8 mouse cellular contexts compared by ENCODE assay signal in the genomic region with DNA sequence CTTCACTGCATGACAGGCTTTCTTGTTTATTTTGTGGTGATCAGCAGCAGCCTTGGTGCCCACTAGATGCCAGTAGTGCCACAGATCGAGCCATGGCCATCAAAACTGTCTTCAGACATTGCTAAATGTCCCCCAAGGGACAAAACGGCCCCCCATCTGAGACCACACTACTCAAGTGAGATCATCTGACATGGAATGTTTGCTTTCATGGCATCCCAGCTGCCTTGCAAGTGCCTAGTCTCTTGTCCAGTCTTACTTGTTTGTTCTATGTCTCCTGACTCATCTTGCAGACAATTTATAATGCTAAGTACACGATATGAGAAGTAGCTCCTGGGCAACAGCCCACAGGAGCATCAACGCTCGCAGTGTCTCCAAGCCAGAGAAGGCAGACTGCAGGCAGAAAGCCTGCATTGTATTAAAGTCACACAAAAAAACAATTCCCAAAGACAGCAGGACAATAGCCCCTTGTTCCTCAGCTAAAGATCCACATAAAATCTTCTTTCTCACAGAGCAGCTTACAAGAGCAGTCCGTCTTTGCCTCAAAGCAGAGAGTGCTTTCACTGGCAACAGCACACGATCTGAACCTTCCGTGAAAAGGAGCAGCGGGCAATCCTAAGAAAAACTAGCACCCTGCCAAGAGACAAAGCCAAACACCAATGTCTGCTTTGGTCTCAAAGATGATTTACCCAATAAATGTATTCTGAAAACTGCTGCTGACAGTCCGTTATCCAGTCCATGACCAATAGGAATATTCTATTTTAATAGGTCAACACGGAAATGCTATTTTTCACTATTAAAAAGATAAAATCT.
A peak's percentile ranks its signal among the peaks of the same experiment; 100 is the strongest.
DNase-seq lines count a peak whose midpoint lies in the region; ATAC-seq and TF ChIP-seq lines count a peak whose summit lies in the region.

No protein-coding gene starts in this region.

- H3K4me1 ChIP-seq in kidney, postnatal 0 days (replicated peaks; ENCODE audit: insufficient read depth, low read length) = no peaks in the 10 kb centered on the region
- no peaks in the 10 kb centered on the region for H3K4me1 ChIP-seq in kidney, embryonic 16.5 days (ENCODE audit: insufficient read depth, low read length)
- no peaks in the 10 kb centered on the region for H3K4me1 ChIP-seq in forebrain, embryonic 14.5 days (ENCODE audit: control insufficient read depth, insufficient read depth, low read length)
- H3K4me1 ChIP-seq in stomach, postnatal 0 days (replicated peaks; ENCODE audit: control insufficient read depth, insufficient read depth) = no peaks in the 10 kb centered on the region

- no peak overlapping the region for H3K9ac ChIP-seq in kidney, postnatal 0 days (ENCODE audit: low read depth, low read length)
- H3K9ac ChIP-seq in kidney, embryonic 16.5 days (replicated peaks; ENCODE audit: low read length) = no peak overlapping the region
- no peak overlapping the region for H3K9ac ChIP-seq in forebrain, embryonic 14.5 days (ENCODE audit: low read length)
- no peak overlapping the region for H3K9ac ChIP-seq in stomach, postnatal 0 days (ENCODE audit: low read length)

- H3K27ac ChIP-seq in kidney, postnatal 0 days = no peak overlapping the region
- H3K27ac ChIP-seq in kidney, embryonic 16.5 days (ENCODE audit: low read length) = no peak overlapping the region
- H3K27ac ChIP-seq in forebrain, embryonic 14.5 days (ENCODE audit: low read depth, low read length) = 0 out of 2 replicates have a peak overlapping the region, but pooled peaks have one; percentile 3
- no peak overlapping the region for H3K27ac ChIP-seq in stomach, postnatal 0 days (replicated peaks)

- peak; percentile 11 for DNase-seq in kidney, postnatal 0 days (ENCODE audit: low spot score)
- DNase-seq in brain, adult 2 months (ENCODE audit: low read depth, low spot score) = peak; percentile 88
- DNase-seq in forebrain, embryonic 14.5 days (ENCODE audit: low spot score) = peak; percentile 25
- peak; percentile 43 to 54 for DNase-seq in left cerebral cortex, adult 9 months (ENCODE audit: low spot score in 2 of 2)
- no peak for DNase-seq in stomach, postnatal 0 days (ENCODE audit: low spot score)
- no peak for DNase-seq in thymus, adult 18-20 months
- DNase-seq in thymus, postnatal 0 days (ENCODE audit: low spot score) = no peak

- no peaks in the 10 kb centered on the region for H3K9me3 ChIP-seq in kidney, postnatal 0 days (replicated peaks; ENCODE audit: low read length)
- H3K9me3 ChIP-seq in kidney, embryonic 16.5 days (ENCODE audit: low read length) = no peaks in the 10 kb centered on the region
- no peaks in the 10 kb centered on the region for H3K9me3 ChIP-seq in forebrain, embryonic 14.5 days (replicated peaks; ENCODE audit: control insufficient read depth, low read length)
- no peaks in the 10 kb centered on the region for H3K9me3 ChIP-seq in stomach, postnatal 0 days (ENCODE audit: control insufficient read depth, low read length)

- peak; percentile 63 for TF ChIP-seq CTCF in kidney, postnatal 0 days (IDR thresholded peaks at IDR 0.05; ENCODE audit: low read depth)
- peak; percentile 58 for TF ChIP-seq CTCF in stomach, postnatal 0 days (IDR thresholded peaks at IDR 0.05; ENCODE audit: low read depth)

- H3K4me2 ChIP-seq in kidney, postnatal 0 days (ENCODE audit: low read length) = no peak overlapping the region
- H3K4me2 ChIP-seq in kidney, embryonic 16.5 days (replicated peaks; ENCODE audit: low read depth, low read length) = no peak overlapping the region
- H3K4me2 ChIP-seq in forebrain, embryonic 14.5 days (ENCODE audit: low read length) = no peak overlapping the region
- H3K4me2 ChIP-seq in stomach, postnatal 0 days (replicated peaks; ENCODE audit: low read depth) = no peak overlapping the region

- H3K36me3 ChIP-seq in kidney, postnatal 0 days (ENCODE audit: insufficient read depth, low read length) = 0 out of 2 replicates have a peak, but pooled peaks cover 10% of the 10 kb centered on the region
- H3K36me3 ChIP-seq in kidney, embryonic 16.5 days (ENCODE audit: insufficient read depth, low read length) = 0 out of 2 replicates have a peak, but pooled peaks cover 2% of the 10 kb centered on the region
- H3K36me3 ChIP-seq in forebrain, embryonic 14.5 days (ENCODE audit: control insufficient read depth, insufficient read depth, low read length) = peaks cover 64% of the 10 kb centered on the region
- no peaks in the 10 kb centered on the region; the same call in 1 of the 2 replicates for H3K36me3 ChIP-seq in stomach, postnatal 0 days (ENCODE audit: control insufficient read depth, insufficient read depth, low read length)

- no peak for TF ChIP-seq EP300 in stomach, postnatal 0 days (optimal IDR thresholded peaks at IDR 0.05)

- no peak overlapping the region for H3K4me3 ChIP-seq in kidney, postnatal 0 days (replicated peaks; ENCODE audit: low read depth, low read length)
- H3K4me3 ChIP-seq in kidney, embryonic 16.5 days (ENCODE audit: low read length) = no peak overlapping the region
- no peak overlapping the region for H3K4me3 ChIP-seq in forebrain, embryonic 14.5 days (ENCODE audit: low read depth, low read length)
- H3K4me3 ChIP-seq in stomach, postnatal 0 days (ENCODE audit: low read depth, low read length) = no peak overlapping the region

- H3K27me3 ChIP-seq in kidney, postnatal 0 days (ENCODE audit: insufficient read depth, low read length) = no peaks in the 10 kb centered on the region
- H3K27me3 ChIP-seq in kidney, embryonic 16.5 days (ENCODE audit: insufficient read depth, low read length) = no peaks in the 10 kb centered on the region
- H3K27me3 ChIP-seq in forebrain, embryonic 14.5 days (replicated peaks; ENCODE audit: control insufficient read depth, insufficient read depth, low read length) = no peaks in the 10 kb centered on the region
- no peaks in the 10 kb centered on the region for H3K27me3 ChIP-seq in stomach, postnatal 0 days (ENCODE audit: control insufficient read depth, insufficient read depth, low read length)

- no peak for ATAC-seq in kidney, postnatal 0 days (replicated peaks; ENCODE audit: low FRiP score, low read depth)
- no peak for ATAC-seq in kidney, embryonic 16.5 days (ENCODE audit: low FRiP score, low TSS enrichment)
- no peak for ATAC-seq in forebrain, embryonic 14.5 days
- no peak for ATAC-seq in stomach, postnatal 0 days (ENCODE audit: low FRiP score, low TSS enrichment)

- 72% methylated on average over 11 of the region's 11 CpGs for WGBS in kidney, postnatal 0 days
- WGBS in kidney, embryonic 16.5 days = 72% methylated on average over 11 of the region's 11 CpGs
- 47% methylated on average over 11 of the region's 11 CpGs for WGBS in forebrain, embryonic 14.5 days
- 68% methylated on average over 11 of the region's 11 CpGs for WGBS in stomach, postnatal 0 days

Comparison
In these comparisons a context has a peak if more than half of its experiments do, and no peak if none do; other contexts are left out.
1. DNase-seq: peak in kidney, postnatal 0 days (single experiment), brain, adult 2 months (single experiment), forebrain, embryonic 14.5 days (single experiment) and left cerebral cortex, adult 9 months (2 of 2); none in stomach, postnatal 0 days (single experiment), thymus, adult 18-20 months (0 of 2) and thymus, postnatal 0 days (single experiment).